Mouse (Mus musculus) heart, embryonic 16.5 days (tissue): ENCODE results near the gene Vps35. TPM values are rescaled to one million over a fixed set of nuclear protein-coding genes. Genes with fewer than 3 reads are reported as not detected.

Experiments used
- ATAC-seq: fragments of 200-750 bp; cut with Nextera tagmentation; replicated peaks from 2 replicates; pipeline ENCODE4 v1.8.0; 2017; ENCODE audit warnings: moderate number of reproducible peaks; ENCODE audit not compliant: insufficient read depth, low FRiP score; ENCODE audit errors: extremely low read depth
- H3K27ac ChIP-seq: fragments of 300-500 bp; sonication (generic); 2 replicates; pipeline ENCODE4 v1.5.1; 2014; ENCODE audit warnings: mild to moderate bottlenecking, low read length, control low read depth, moderate library complexity
- H3K27me3 ChIP-seq: fragments of 300-500 bp; sonication (generic); 2 replicates; pipeline ENCODE4 v1.6.1; 2014; ENCODE audit warnings: low read length, mixed read lengths; ENCODE audit not compliant: control insufficient read depth, insufficient read depth
- H3K36me3 ChIP-seq: fragments of 300-500 bp; sonication (generic); 2 replicates; pipeline ENCODE4 v1.6.1; 2014; ENCODE audit not compliant: control insufficient read depth, insufficient read depth
- H3K4me1 ChIP-seq: fragments of 300-500 bp; sonication (generic); 2 replicates; pipeline ENCODE4 v1.6.1; 2014; ENCODE audit warnings: low read length, mixed read lengths; ENCODE audit not compliant: control insufficient read depth, insufficient read depth
- H3K4me2 ChIP-seq: fragments of 300-500 bp; sonication (generic); 2 replicates; pipeline ENCODE4 v1.6.1; 2014; ENCODE audit warnings: low read depth, mild to moderate bottlenecking, control low read depth, low read length
- H3K4me3 ChIP-seq: fragments of 300-500 bp; sonication (generic); 2 replicates; pipeline ENCODE4 v1.5.1; 2014; ENCODE audit warnings: mild to moderate bottlenecking, control low read depth, low read length
- H3K9ac ChIP-seq: fragments of 300-500 bp; sonication (generic); 2 replicates; pipeline ENCODE4 v1.6.1; 2014; ENCODE audit warnings: low read length, control low read depth
- H3K9me3 ChIP-seq: fragments of 300-500 bp; sonication (generic); replicated peaks from 2 replicates; pipeline ENCODE4 v1.6.1; 2016; ENCODE audit warnings: low read length; ENCODE audit not compliant: control insufficient read depth
- WGBS: fragments of 180-500 bp; shearing (Covaris S2); extraction: QIAGEN DNeasy Blood & Tissue Kit; methylation state at CpG from one replicate; pipeline ENCODE4 v1.1.7; 2014; 5-methylcytosine and 5-hydroxymethylcytosine counted together
- polyA plus RNA-seq: library from polyadenylated mRNA; unstranded; fragments of >200 nt; fragmentation: Nextera tagmentation; extraction: Ambion mirVana; gene quantifications from 2 replicates; pipeline ENCODE4 v1.2.1, GENCODE M21; 2015

The Vps35 gene
- polyA plus RNA-seq: 114 and 119 TPM in 2 replicates

- H3K9ac ChIP-seq: peak within 1 kb of the TSS; percentile 98
- H3K9me3 ChIP-seq: no peaks in the 10 kb centered on the region
- H3K4me1 ChIP-seq: peaks cover 25% of the 10 kb centered on the region
- H3K4me3 ChIP-seq: peak within 1 kb of the TSS; percentile 91
- under 1% methylated on average over 63 of the region's 63 CpGs for WGBS
- H3K27ac ChIP-seq: peak within 1 kb of the TSS; percentile 98
- peak; percentile 98 for ATAC-seq
- peak within 1 kb of the TSS; percentile 82 for H3K4me2 ChIP-seq
- H3K36me3 ChIP-seq: peaks cover 12% of the 10 kb centered on the region
- H3K27me3 ChIP-seq: no peaks in the 10 kb centered on the region
Observed at GRCm38 (mm10) chr8:85299434-85300077, at the start of gene Vps35, which contains the start of gene Orc6. Vps35 (minus strand) TSS chr8:85299802. Orc6 (plus strand) TSS chr8:85299632.

GRCm38 (mm10) chr8:85339871-85340573, 40.4 kb upstream of the Vps35 start:
- no peak overlapping the region for H3K9ac ChIP-seq
- H3K27me3 ChIP-seq: no peaks in the 10 kb centered on the region
- WGBS: 80% methylated on average over 5 of the region's 5 CpGs
- H3K4me3 ChIP-seq: no peak overlapping the region
- no peak overlapping the region for H3K4me2 ChIP-seq
- ATAC-seq: no peak
- no peaks in the 10 kb centered on the region for H3K4me1 ChIP-seq
- no peak overlapping the region for H3K27ac ChIP-seq
- H3K36me3 ChIP-seq: peaks cover 18% of the 10 kb centered on the region
- H3K9me3 ChIP-seq: no peaks in the 10 kb centered on the region

GRCm38 (mm10) chr8:85337681-85338080, 38.1 kb upstream of the Vps35 start:
- no peak overlapping the region for H3K4me3 ChIP-seq
- no peak overlapping the region for H3K27ac ChIP-seq
- WGBS: 60% methylated on average over 4 of the region's 4 CpGs
- ATAC-seq: no peak
- H3K9ac ChIP-seq: no peak overlapping the region
- H3K27me3 ChIP-seq: no peaks in the 10 kb centered on the region
- no peak overlapping the region for H3K4me2 ChIP-seq
- H3K36me3 ChIP-seq: peaks cover 18% of the 10 kb centered on the region
- H3K9me3 ChIP-seq: no peaks in the 10 kb centered on the region
- no peaks in the 10 kb centered on the region for H3K4me1 ChIP-seq

- no peaks in the 10 kb centered on the region for H3K27me3 ChIP-seq
- H3K27ac ChIP-seq: no peak overlapping the region
- no peak for ATAC-seq
- peaks cover 21% of the 10 kb centered on the region for H3K36me3 ChIP-seq
- no peaks in the 10 kb centered on the region for H3K9me3 ChIP-seq
- no peak overlapping the region for H3K9ac ChIP-seq
- 85% methylated on average over 6 of the region's 6 CpGs for WGBS
- no peaks in the 10 kb centered on the region for H3K4me1 ChIP-seq
- no peak overlapping the region for H3K4me2 ChIP-seq
- H3K4me3 ChIP-seq: no peak overlapping the region
Observed at GRCm38 (mm10) chr8:85336211-85336933, 36.8 kb upstream of the Vps35 start.

GRCm38 (mm10) chr8:85335105-85335504, 35.5 kb upstream of the Vps35 start:
- Histone ChIP-seq H3K4me3 (no peak overlapping the region), H3K9ac (no peak overlapping the region), H3K9me3 (no peaks in the 10 kb centered on the region), H3K4me1 (no peaks in the 10 kb centered on the region), H3K27me3 (no peaks in the 10 kb centered on the region), H3K36me3 (peaks cover 27% of the 10 kb centered on the region), H3K27ac (no peak overlapping the region), H3K4me2 (no peak overlapping the region)
- ATAC-seq: no peak

GRCm38 (mm10) chr8:85329506-85329905, 29.9 kb upstream of the Vps35 start:
- Histone ChIP-seq H3K4me3 (no peak overlapping the region), H3K36me3 (peaks cover 44% of the 10 kb centered on the region), H3K4me2 (no peak overlapping the region), H3K4me1 (no peaks in the 10 kb centered on the region), H3K9ac (no peak overlapping the region), H3K9me3 (no peaks in the 10 kb centered on the region), H3K27ac (no peak overlapping the region), H3K27me3 (no peaks in the 10 kb centered on the region)
- 63% methylated on average over 1 of the region's 1 CpGs for WGBS
- no peak for ATAC-seq

- peaks cover 47% of the 10 kb centered on the region for H3K36me3 ChIP-seq
- no peaks in the 10 kb centered on the region for H3K9me3 ChIP-seq
- WGBS: 77% methylated on average over 9 of the region's 9 CpGs
- no peak overlapping the region for H3K4me2 ChIP-seq
- no peak overlapping the region for H3K4me3 ChIP-seq
- no peak overlapping the region for H3K27ac ChIP-seq
- H3K27me3 ChIP-seq: no peaks in the 10 kb centered on the region
- H3K4me1 ChIP-seq: no peaks in the 10 kb centered on the region
- ATAC-seq: no peak
- no peak overlapping the region for H3K9ac ChIP-seq
Observed at GRCm38 (mm10) chr8:85327036-85327435, 27.4 kb upstream of the Vps35 start.

- Histone ChIP-seq H3K4me2 (no peak overlapping the region), H3K4me1 (peaks cover 3% of the 10 kb centered on the region; the same call in 1 of the 2 replicates), H3K36me3 (peaks cover 33% of the 10 kb centered on the region), H3K4me3 (no peak overlapping the region), H3K9ac (no peak overlapping the region), H3K9me3 (peaks cover 6% of the 10 kb centered on the region; the same call in 1 of the 2 replicates), H3K27ac (no peak overlapping the region), H3K27me3 (no peaks in the 10 kb centered on the region)
- WGBS: 76% methylated on average over 3 of the region's 3 CpGs
- no peak for ATAC-seq
Observed at GRCm38 (mm10) chr8:85323084-85323483, 23.5 kb upstream of the Vps35 start.

GRCm38 (mm10) chr8:85321981-85322380, 22.4 kb upstream of the Vps35 start:
- Histone ChIP-seq H3K36me3 (peaks cover 32% of the 10 kb centered on the region), H3K9me3 (peaks cover 6% of the 10 kb centered on the region; the same call in 1 of the 2 replicates), H3K9ac (no peak overlapping the region), H3K4me1 (peaks cover 3% of the 10 kb centered on the region; the same call in 1 of the 2 replicates), H3K4me3 (no peak overlapping the region), H3K4me2 (no peak overlapping the region), H3K27me3 (no peaks in the 10 kb centered on the region), H3K27ac (no peak overlapping the region)
- ATAC-seq: no peak
- 85% methylated on average over 15 of the region's 15 CpGs for WGBS
